Mouse (Mus musculus) urinary bladder, postnatal 4 days (tissue): ENCODE data around the gene Ndufa7.
"Not testable (repeated sequence)": the region's sequence is repeated elsewhere in the genome, so short reads cannot be mapped to it uniquely, and the experiment has no call there.

Source experiments
- DNase-seq, 2 experiments: peaks; one replicate each; pipeline ENCODE4 v3.0.0; 2021 to 2022; ENCODE audit warnings: low spot score in 2 of 2

The Ndufa7 gene

DNA sequence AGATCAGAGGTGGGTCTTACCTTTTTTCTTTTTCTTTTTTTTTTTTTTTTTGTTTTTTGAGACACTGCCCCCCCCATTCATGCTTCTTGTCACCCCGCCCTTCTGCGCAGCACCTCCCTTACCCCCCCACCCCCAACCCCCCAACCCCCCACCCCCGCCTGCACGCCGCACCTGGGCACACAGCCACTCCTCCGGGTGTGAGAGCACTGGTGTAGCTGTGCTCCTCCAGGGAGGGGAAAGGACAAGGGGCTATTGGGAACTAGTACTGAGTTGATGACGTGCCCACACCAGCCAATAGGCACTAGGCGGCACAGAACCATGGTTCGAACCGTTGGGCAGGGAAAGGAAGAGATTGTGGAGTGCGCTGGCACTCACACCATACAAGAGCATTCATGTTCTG lies 50.0 kb downstream of the Ndufa7 start:
- no peak for DNase-seq

DNA sequence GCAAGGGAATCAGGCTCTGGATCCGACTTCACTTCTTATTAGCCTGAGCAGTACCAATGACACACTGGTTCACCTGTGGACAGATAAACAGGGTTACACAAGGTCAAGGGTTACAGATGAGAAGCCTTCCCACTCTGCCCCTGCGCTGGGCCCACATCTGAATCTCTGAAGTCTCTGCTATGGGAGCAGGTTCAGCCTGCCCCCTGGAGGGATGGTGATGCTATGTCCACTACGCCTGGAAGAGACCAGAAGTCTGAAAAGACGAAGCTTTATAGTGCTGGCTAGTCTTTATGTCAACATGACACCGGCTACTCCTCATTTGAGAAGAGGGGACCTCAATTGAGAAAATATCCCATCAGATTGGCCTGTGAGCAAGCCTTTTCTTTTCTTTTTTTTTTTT lies 51.4 kb downstream of the Ndufa7 start:
- DNase-seq, result not testable (repeated sequence)

DNA sequence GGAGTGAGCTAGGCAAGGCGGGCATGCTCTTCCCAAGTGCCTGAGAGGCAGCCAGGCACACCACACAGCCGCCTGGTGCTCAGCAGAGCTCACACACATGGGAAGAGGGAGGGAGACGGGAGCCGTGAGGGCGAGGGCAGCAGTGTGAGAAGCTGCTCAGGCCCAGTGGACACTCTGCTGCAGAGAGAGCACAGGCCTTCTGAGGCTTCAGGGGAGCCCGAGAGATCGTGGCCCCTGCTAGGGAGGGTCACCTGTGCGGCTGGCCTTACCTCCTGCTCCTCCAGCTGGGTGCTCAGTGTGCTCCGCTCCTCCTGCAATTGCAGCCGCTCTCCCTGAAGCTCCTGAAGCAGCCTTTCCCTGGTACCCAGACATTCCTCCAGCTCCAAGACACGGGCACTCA lies 59.9 kb downstream of the Ndufa7 start:
- DNase-seq, result not testable (repeated sequence)

DNA sequence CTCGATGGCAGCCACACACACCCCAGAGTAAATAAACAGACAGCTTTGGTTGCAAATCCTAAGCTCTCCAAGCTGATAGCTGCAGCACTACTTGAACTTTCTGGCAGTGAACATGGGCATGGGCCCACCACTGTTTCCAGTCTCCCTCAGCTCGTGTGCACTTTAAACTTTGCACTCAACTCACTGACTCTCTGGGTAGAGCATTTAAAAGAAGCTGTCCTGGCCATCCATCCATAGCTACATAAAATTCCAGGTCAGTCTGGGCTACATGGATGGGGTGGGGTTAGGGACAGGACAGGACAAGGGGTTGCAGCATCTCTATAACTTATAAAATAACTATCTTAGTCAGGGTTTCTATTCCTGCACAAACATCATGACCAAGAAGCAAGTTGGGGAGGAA lies 63.4 kb downstream of the Ndufa7 start:
- DNase-seq, result not testable (repeated sequence)
